Mouse (Mus musculus) intestine, embryonic 14.5 days (tissue): ENCODE measurements around the gene Zc3h14. TPM values are rescaled to one million over a fixed set of nuclear protein-coding genes. Genes with fewer than 3 reads are reported as not detected.

Experiments
- ATAC-seq: fragments of 200-750 bp; cut with Nextera tagmentation; replicated peaks from 2 replicates; pipeline ENCODE4 v1.8.0; 2017; ENCODE audit warnings: low read depth, moderate number of reproducible peaks, moderate TSS enrichment, moderate library complexity; ENCODE audit not compliant: low FRiP score, low TSS enrichment
- DNase-seq: peaks from one replicate; pipeline ENCODE4 v3.0.0-alpha.2; 2018; ENCODE audit warnings: low spot score
- H3K27ac ChIP-seq: fragments of 300-500 bp; sonication (generic); 2 replicates; pipeline ENCODE4 v1.5.1; 2014; ENCODE audit warnings: low read depth, mild to moderate bottlenecking, control low read depth
- H3K27me3 ChIP-seq: fragments of 300-500 bp; sonication (generic); replicated peaks from 2 replicates; pipeline ENCODE4 v1.6.1; 2014; ENCODE audit warnings: low read length, control low read depth; ENCODE audit not compliant: control insufficient read depth, insufficient read depth
- H3K36me3 ChIP-seq: fragments of 300-500 bp; sonication (generic); 2 replicates; pipeline ENCODE4 v1.6.1; 2014; ENCODE audit warnings: low read length, control low read depth; ENCODE audit not compliant: control insufficient read depth, insufficient read depth
- H3K4me1 ChIP-seq: fragments of 300-500 bp; sonication (generic); replicated peaks from 2 replicates; pipeline ENCODE4 v1.6.1; 2014; ENCODE audit warnings: low read length, control low read depth, mixed read lengths; ENCODE audit not compliant: control insufficient read depth, insufficient read depth
- H3K4me2 ChIP-seq: fragments of 300-500 bp; sonication (generic); 2 replicates; pipeline ENCODE4 v1.6.1; 2014; ENCODE audit warnings: low read length
- H3K4me3 ChIP-seq: fragments of 300-500 bp; sonication (generic); 2 replicates; pipeline ENCODE4 v1.5.1; 2014; ENCODE audit warnings: low read depth, low read length, control low read depth, mixed read lengths
- H3K9ac ChIP-seq: fragments of 300-500 bp; sonication (generic); 2 replicates; pipeline ENCODE4 v1.6.1; 2014; ENCODE audit warnings: mild to moderate bottlenecking, low read length
- H3K9me3 ChIP-seq: fragments of 300-500 bp; sonication (generic); 2 replicates; pipeline ENCODE4 v1.6.1; 2016; ENCODE audit warnings: low read length, control low read depth; ENCODE audit not compliant: control insufficient read depth
- WGBS: fragments of 180-500 bp; shearing (Covaris S2); extraction: QIAGEN DNeasy Blood & Tissue Kit; methylation state at CpG from one replicate; pipeline ENCODE4 v1.1.7; 2014; 5-methylcytosine and 5-hydroxymethylcytosine counted together
- polyA plus RNA-seq: library from polyadenylated mRNA; unstranded; fragments of >200 nt; fragmentation: Nextera tagmentation; extraction: Ambion mirVana; gene quantifications from 2 replicates; pipeline ENCODE4 v1.2.1, GENCODE M21; 2014

Gene Zc3h14
- polyA plus RNA-seq, 1 experiment from 2014 or later = 115 TPM

DNA sequence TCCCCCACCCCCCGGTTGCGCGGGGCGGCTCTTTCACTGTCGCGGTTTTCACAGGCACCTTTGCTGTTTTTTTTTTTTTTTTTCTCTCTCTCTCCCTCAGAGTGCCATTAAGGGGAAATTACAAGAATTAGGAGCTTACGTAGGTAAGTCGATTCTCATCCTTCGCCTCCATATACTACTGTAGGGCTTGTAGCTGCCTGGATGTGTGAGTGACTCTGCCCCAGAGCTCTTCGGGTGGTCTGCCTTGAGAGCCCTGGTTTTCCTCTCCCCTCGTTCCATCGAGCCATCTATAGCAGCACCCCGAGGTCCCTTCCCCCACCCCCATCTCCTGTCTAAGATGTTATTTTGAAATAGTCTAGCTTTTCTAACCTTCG, 603 bp downstream of the Zc3h14 start:
- Histone ChIP-seq H3K4me2 (peak overlapping the region; percentile 75), H3K4me1 (peaks cover 10% of the 10 kb centered on the region), H3K27me3 (no peaks in the 10 kb centered on the region), H3K4me3 (peak overlapping the region; percentile 74), H3K9me3 (no peaks in the 10 kb centered on the region), H3K27ac (peak overlapping the region; percentile 83), H3K9ac (peak overlapping the region; percentile 91), H3K36me3 (0 out of 2 replicates have a peak, but pooled peaks cover 8% of the 10 kb centered on the region)
- under 1% methylated on average over 13 of the region's 14 CpGs for WGBS
- ATAC-seq (peak; percentile 47; the same call in 1 of the 2 replicates), DNase-seq (peak; percentile 62)

DNA sequence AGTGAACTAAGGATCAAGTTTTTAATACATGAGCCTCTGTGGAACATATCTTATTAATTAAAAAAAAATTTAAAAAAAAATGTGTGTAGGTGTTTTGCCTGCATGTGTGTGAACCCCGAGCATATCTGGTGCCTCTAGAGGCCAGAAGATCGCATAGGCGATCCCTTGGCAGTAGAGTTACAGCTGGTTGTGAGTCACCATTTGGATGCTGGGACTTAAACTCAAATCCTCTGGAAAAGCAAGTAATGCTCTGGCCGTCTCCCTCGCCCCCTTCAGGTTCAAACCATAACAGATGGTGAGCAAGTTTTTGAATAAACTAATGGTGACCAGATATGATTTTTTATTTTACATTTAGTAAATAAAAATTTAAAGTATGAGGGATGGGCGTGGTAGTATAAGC, 10.9 kb downstream of the Zc3h14 start:
- Histone ChIP-seq H3K9ac (no peak overlapping the region), H3K9me3 (no peaks in the 10 kb centered on the region), H3K27ac (no peak overlapping the region), H3K4me1 (no peaks in the 10 kb centered on the region), H3K4me2 (no peak overlapping the region), H3K36me3 (peaks cover 93% of the 10 kb centered on the region), H3K4me3 (no peak overlapping the region), H3K27me3 (no peaks in the 10 kb centered on the region)
- WGBS = 86% methylated on average over 6 of the region's 6 CpGs
- ATAC-seq (no peak), DNase-seq (no peak)

DNA sequence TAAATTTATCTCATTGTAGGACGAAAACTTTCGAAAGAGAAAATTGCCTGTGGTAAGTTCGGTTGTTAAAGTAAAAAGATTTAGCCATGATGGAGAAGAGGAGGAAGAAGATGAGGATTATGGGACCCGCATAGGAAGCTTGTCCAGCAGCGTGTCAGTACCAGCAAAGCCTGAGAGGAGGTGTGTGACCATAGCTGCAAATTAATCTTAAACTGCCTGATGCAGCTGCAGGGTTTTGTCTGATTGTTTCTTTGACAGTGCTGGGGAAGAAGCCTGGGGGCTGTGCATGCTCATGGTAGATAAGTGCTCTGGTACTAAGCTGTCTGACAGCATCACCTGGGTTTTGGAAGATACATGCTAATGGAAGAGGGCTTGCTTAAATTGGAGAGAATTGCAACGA, 12.9 kb downstream of the Zc3h14 start:
- 93% methylated on average over 6 of the region's 6 CpGs for WGBS
- Histone ChIP-seq H3K27me3 (no peaks in the 10 kb centered on the region), H3K4me1 (no peaks in the 10 kb centered on the region), H3K36me3 (peaks cover 94% of the 10 kb centered on the region), H3K4me3 (no peak overlapping the region), H3K27ac (no peak overlapping the region), H3K9ac (no peak overlapping the region), H3K4me2 (no peak overlapping the region), H3K9me3 (no peaks in the 10 kb centered on the region)
- DNase-seq (no peak), ATAC-seq (no peak)

DNA sequence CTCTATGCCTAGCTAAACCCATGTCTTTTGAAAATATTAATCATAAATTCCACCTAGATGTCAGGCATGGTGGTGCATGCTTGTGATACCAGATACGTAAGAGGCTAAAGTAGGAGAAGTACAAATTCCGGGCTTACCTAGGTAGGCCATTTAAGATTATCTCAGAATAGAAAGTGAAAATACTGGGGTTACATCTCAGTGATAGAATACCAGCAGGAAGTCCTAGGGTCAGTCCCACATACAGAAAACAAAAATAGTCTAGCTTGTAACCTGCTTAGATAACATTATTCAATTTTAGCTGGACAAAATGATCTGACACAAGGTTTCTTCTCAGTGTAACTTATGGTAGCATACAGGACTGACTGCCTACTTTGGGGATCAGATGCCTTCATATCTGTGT, 19.5 kb downstream of the Zc3h14 start:
- Histone ChIP-seq H3K36me3 (peaks cover 95% of the 10 kb centered on the region), H3K9ac (no peak overlapping the region), H3K9me3 (no peaks in the 10 kb centered on the region), H3K4me2 (no peak overlapping the region), H3K27ac (no peak overlapping the region), H3K4me3 (no peak overlapping the region), H3K4me1 (no peaks in the 10 kb centered on the region), H3K27me3 (no peaks in the 10 kb centered on the region)
- ATAC-seq (no peak), DNase-seq (no peak)
- 93% methylated on average over 2 of the region's 2 CpGs for WGBS

DNA sequence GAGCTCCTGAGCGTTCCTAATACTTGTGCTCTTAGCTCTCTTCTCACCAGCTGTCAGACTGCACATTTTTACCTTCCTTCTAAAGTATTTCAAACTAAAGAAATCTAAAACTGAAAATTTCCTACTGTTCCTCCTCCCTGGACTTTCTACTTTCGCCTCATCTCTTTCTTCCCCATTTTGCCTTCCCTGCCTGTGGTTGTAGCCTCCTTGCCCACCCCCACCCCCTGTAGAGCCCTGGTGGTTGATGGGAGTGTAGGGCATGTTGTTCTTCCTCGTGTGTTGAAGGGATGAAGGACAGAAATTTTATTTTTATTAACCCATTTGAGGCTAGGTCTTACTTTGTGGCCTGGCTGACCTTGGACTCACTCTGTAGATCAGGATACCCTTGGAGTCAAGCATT, 30.7 kb downstream of the Zc3h14 start:
- no peak for DNase-seq
- H3K4me1 ChIP-seq = no peaks in the 10 kb centered on the region
- H3K27me3 ChIP-seq = no peaks in the 10 kb centered on the region
- WGBS = 76% methylated on average over 3 of the region's 3 CpGs
- ATAC-seq = no peak
- no peak overlapping the region for H3K4me2 ChIP-seq
- no peaks in the 10 kb centered on the region for H3K9me3 ChIP-seq
- peaks cover 92% of the 10 kb centered on the region for H3K36me3 ChIP-seq
- no peak overlapping the region for H3K4me3 ChIP-seq
- no peak overlapping the region for H3K27ac ChIP-seq
- no peak overlapping the region for H3K9ac ChIP-seq

DNA sequence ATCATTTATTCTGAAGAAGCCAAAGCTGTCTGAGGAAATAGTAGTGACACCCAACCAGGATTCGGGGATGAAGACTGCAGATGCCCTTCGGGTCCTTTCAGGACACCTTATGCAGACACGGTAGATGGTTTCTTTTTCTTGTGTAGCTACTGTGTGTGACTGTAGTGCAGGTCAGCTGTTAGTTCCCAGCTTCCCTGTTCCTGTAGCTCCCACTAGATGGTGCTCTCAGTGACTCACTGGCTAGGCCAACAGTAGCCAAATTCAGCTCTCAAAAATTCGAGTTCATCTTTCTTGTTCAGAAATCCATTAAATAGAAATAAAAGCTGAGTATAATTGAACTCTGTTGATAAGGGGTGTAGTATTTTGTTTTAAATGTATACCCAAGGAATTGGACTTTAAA, 32.4 kb downstream of the Zc3h14 start:
- no peak overlapping the region for H3K4me2 ChIP-seq
- 89% methylated on average over 4 of the region's 4 CpGs for WGBS
- H3K27ac ChIP-seq = no peak overlapping the region
- H3K9me3 ChIP-seq = no peaks in the 10 kb centered on the region
- no peak overlapping the region for H3K4me3 ChIP-seq
- H3K9ac ChIP-seq = no peak overlapping the region
- H3K36me3 ChIP-seq = peaks cover 92% of the 10 kb centered on the region
- no peaks in the 10 kb centered on the region for H3K27me3 ChIP-seq
- ATAC-seq (no peak), DNase-seq (no peak)
- H3K4me1 ChIP-seq = no peaks in the 10 kb centered on the region

DNA sequence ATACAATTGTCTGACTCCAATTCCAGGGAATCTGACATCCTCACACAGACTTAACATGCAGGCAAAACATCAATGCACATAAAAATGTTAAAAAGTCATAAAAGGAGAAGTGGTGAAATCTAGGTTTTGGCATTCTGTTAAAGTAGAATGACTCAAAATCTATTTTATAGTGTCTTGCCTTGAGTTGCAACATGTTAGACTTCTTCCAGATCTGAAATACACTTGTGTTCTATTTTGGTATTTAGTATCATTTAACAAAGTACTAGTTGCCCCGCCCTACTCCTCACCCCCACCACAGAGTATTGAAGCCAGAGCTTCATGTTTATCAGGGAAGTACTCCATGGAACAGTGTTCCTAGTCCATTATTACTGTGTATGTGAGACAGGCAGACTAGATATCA, 37.5 kb downstream of the Zc3h14 start:
- no peak overlapping the region for H3K27ac ChIP-seq
- H3K4me2 ChIP-seq = no peak overlapping the region
- H3K4me1 ChIP-seq = no peaks in the 10 kb centered on the region
- no peak for DNase-seq
- no peak for ATAC-seq
- peaks cover 93% of the 10 kb centered on the region for H3K36me3 ChIP-seq
- H3K4me3 ChIP-seq = no peak overlapping the region
- WGBS = 93% methylated on average over 1 of the region's 1 CpGs
- H3K9ac ChIP-seq = no peak overlapping the region
- no peaks in the 10 kb centered on the region for H3K27me3 ChIP-seq
- H3K9me3 ChIP-seq = no peaks in the 10 kb centered on the region

DNA sequence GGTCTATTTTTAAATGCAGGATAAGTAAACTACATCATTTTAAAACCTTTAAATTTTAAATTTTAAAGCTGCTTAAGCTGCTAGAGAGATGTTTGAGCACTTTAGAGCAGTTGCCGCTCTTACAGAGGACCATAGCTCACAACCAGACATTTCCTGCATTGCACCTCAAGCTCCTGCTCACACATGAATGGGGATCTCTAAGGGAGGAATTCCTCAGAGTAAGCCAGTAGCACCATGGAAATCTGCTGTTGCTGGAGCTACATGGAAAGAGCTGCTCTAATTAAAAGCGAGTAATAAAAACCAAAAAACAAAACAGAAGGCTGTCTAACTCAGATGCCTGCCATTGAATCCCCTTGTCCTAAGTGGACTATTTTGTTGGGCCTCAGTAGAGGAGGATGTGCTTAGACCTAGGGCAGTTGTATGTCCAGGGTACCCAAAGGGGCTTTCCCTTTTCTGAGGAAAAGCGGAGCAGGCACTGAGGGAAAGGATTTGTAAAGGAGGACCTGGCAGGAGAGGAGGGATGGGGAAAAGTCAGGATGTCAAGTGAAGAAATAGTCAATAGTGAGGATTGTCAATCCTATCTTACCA, 49.1 kb downstream of the Zc3h14 start:
- no peak overlapping the region for H3K4me2 ChIP-seq
- H3K27me3 ChIP-seq = no peaks in the 10 kb centered on the region
- ATAC-seq (no peak), DNase-seq (no peak)
- no peaks in the 10 kb centered on the region for H3K4me1 ChIP-seq
- no peaks in the 10 kb centered on the region for H3K9me3 ChIP-seq
- no peak overlapping the region for H3K9ac ChIP-seq
- H3K4me3 ChIP-seq = no peak overlapping the region
- H3K36me3 ChIP-seq = peaks cover 63% of the 10 kb centered on the region
- no peak overlapping the region for H3K27ac ChIP-seq
- 94% methylated on average over 3 of the region's 3 CpGs for WGBS

DNA sequence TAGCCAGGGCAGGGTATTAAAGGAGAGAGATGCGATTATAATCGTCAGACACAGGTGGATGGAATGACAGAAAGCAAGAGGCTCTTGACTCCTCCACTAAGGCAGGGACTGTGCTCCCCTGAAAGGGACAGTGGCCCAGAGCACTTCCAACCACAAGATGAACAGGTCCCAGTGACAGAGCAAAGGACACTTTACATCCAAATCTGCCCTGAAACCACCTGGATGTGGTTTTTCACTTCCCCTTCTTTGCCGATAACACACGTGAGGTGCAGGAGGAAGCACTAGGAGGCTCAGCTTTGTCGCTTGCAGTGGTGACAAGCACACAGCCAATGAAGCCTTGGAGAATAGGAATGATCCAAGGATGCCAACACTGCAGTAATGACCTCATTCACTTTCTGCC, 53.6 kb downstream of the Zc3h14 start:
- no peak overlapping the region for H3K27ac ChIP-seq
- ATAC-seq (no peak), DNase-seq (no peak)
- no peaks in the 10 kb centered on the region for H3K9me3 ChIP-seq
- no peak overlapping the region for H3K9ac ChIP-seq
- 80% methylated on average over 5 of the region's 5 CpGs for WGBS
- H3K36me3 ChIP-seq = peaks cover 25% of the 10 kb centered on the region; the same call in 1 of the 2 replicates
- H3K4me1 ChIP-seq = no peaks in the 10 kb centered on the region
- no peak overlapping the region for H3K4me3 ChIP-seq
- H3K4me2 ChIP-seq = no peak overlapping the region
- H3K27me3 ChIP-seq = no peaks in the 10 kb centered on the region
